Mouse (Mus musculus): Measurements from ENCODE around the gene Arfgap2. TPM values are rescaled to one million over a fixed set of nuclear protein-coding genes. Genes with fewer than 3 reads are reported as not detected.

Gene Arfgap2
- polyA plus RNA-seq, 1 experiment from 2014 or later = 59.2 TPM

- Histone ChIP-seq H3K4me3 (ENCODE audit: control insufficient read depth in 1 of 2, insufficient read depth in 1 of 2, low read depth in 1 of 2, low read length in 2 of 2) (no peak overlapping the region), H3K36me3 (ENCODE audit: control insufficient read depth, insufficient read depth, low read length) (no peaks in the 10 kb centered on the region), H3K4me1 (ENCODE audit: control insufficient read depth in 2 of 2, insufficient read depth in 2 of 2, low read length in 2 of 2) (peaks cover 6 to 17% of the 10 kb centered on the region in 2 experiments), H3K27ac (replicated peaks in 1 of 2; ENCODE audit: control insufficient read depth in 1 of 2, insufficient read depth in 1 of 2, low read depth in 2 of 2, low read length in 2 of 2) (peak overlapping the region; percentile 61), H3K4me2 (ENCODE audit: low read length) (no peak overlapping the region), H3K27me3 (ENCODE audit: control insufficient read depth, insufficient read depth, low read length) (no peaks in the 10 kb centered on the region), H3K9me3 (ENCODE audit: control insufficient read depth, low read length) (no peaks in the 10 kb centered on the region), H3K9ac (ENCODE audit: low read length) (no peak overlapping the region)
- 22% methylated on average over 3 of the region's 3 CpGs for WGBS
- ATAC-seq (ENCODE audit: insufficient number of reproducible peaks, insufficient read depth, low FRiP score, low read depth) = peak; percentile 84
These were observed 34.4 kb downstream of the Arfgap2 start for GRCm38 (mm10) chr2:91299156-91299555.

- no peak for ATAC-seq (ENCODE audit: insufficient number of reproducible peaks, insufficient read depth, low FRiP score, low read depth)
- Histone ChIP-seq H3K27me3 (ENCODE audit: control insufficient read depth, insufficient read depth, low read length) (no peaks in the 10 kb centered on the region), H3K27ac (replicated peaks in 1 of 2; ENCODE audit: control insufficient read depth in 1 of 2, insufficient read depth in 1 of 2, low read depth in 2 of 2, low read length in 2 of 2) (no peak overlapping the region), H3K9ac (ENCODE audit: low read length) (no peak overlapping the region), H3K9me3 (ENCODE audit: control insufficient read depth, low read length) (no peaks in the 10 kb centered on the region), H3K4me3 (ENCODE audit: control insufficient read depth in 1 of 2, insufficient read depth in 1 of 2, low read depth in 1 of 2, low read length in 2 of 2) (no peak overlapping the region), H3K4me2 (ENCODE audit: low read length) (no peak overlapping the region), H3K4me1 (ENCODE audit: control insufficient read depth in 2 of 2, insufficient read depth in 2 of 2, low read length in 2 of 2) (peaks cover 6 to 17% of the 10 kb centered on the region in 2 experiments), H3K36me3 (ENCODE audit: control insufficient read depth, insufficient read depth, low read length) (no peaks in the 10 kb centered on the region)
- 95% methylated on average over 2 of the region's 2 CpGs for WGBS
These were observed 36.0 kb downstream of the Arfgap2 start for GRCm38 (mm10) chr2:91300784-91301183.

- no peak overlapping the region for H3K4me2 ChIP-seq (ENCODE audit: low read length)
These were observed 37.1 kb downstream of the Arfgap2 start for GRCm38 (mm10) chr2:91301836-91302235.

DNA sequence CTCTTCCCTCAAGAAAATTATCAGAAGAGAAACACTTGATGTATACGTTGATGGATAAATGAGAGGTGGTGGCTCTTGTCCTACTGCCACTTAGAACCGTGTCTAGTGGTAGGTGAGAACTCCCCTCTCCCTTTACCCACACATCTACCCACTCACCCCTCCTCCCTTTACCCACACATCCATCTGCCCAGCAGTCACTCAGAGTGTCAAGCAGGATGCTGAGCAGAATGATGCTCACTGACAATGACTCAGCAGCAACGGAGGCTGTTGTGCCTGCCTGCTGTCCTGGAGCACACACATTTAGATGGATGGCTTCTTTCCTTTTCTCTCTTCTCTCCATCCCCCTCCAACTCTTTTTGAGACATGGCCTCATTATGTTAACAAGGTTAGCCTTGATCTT, 38.1 kb downstream of the Arfgap2 start:
- Histone ChIP-seq H3K9ac (ENCODE audit: low read length) (no peak overlapping the region), H3K27ac (replicated peaks in 1 of 2; ENCODE audit: control insufficient read depth in 1 of 2, insufficient read depth in 1 of 2, low read depth in 2 of 2, low read length in 2 of 2) (no peak overlapping the region), H3K9me3 (ENCODE audit: control insufficient read depth, low read length) (no peaks in the 10 kb centered on the region), H3K27me3 (ENCODE audit: control insufficient read depth, insufficient read depth, low read length) (no peaks in the 10 kb centered on the region), H3K4me2 (ENCODE audit: low read length) (no peak overlapping the region), H3K4me1 (ENCODE audit: control insufficient read depth in 2 of 2, insufficient read depth in 2 of 2, low read length in 2 of 2) (peaks cover 6 to 17% of the 10 kb centered on the region in 2 experiments), H3K36me3 (ENCODE audit: control insufficient read depth, insufficient read depth, low read length) (no peaks in the 10 kb centered on the region), H3K4me3 (ENCODE audit: control insufficient read depth in 1 of 2, insufficient read depth in 1 of 2, low read depth in 1 of 2, low read length in 2 of 2) (no peak overlapping the region)
- 31% methylated on average over 3 of the region's 3 CpGs for WGBS
- no peak for ATAC-seq (ENCODE audit: insufficient number of reproducible peaks, insufficient read depth, low FRiP score, low read depth)

More at GRCm38 (mm10) chr2:91301836-91302235, 37.1 kb downstream of the Arfgap2 start:
- Histone ChIP-seq H3K4me3 (ENCODE audit: control insufficient read depth in 1 of 2, insufficient read depth in 1 of 2, low read depth in 1 of 2, low read length in 2 of 2) (no peak overlapping the region), H3K9me3 (ENCODE audit: control insufficient read depth, low read length) (no peaks in the 10 kb centered on the region), H3K27me3 (ENCODE audit: control insufficient read depth, insufficient read depth, low read length) (no peaks in the 10 kb centered on the region), H3K36me3 (ENCODE audit: control insufficient read depth, insufficient read depth, low read length) (no peaks in the 10 kb centered on the region), H3K4me1 (ENCODE audit: control insufficient read depth in 2 of 2, insufficient read depth in 2 of 2, low read length in 2 of 2) (peaks cover 6 to 17% of the 10 kb centered on the region in 2 experiments), H3K9ac (ENCODE audit: low read length) (no peak overlapping the region), H3K27ac (replicated peaks in 1 of 2; ENCODE audit: control insufficient read depth in 1 of 2, insufficient read depth in 1 of 2, low read depth in 2 of 2, low read length in 2 of 2) (no peak overlapping the region)
- 76% methylated on average over 2 of the region's 2 CpGs for WGBS
- ATAC-seq (ENCODE audit: insufficient number of reproducible peaks, insufficient read depth, low FRiP score, low read depth) = no peak

DNA sequence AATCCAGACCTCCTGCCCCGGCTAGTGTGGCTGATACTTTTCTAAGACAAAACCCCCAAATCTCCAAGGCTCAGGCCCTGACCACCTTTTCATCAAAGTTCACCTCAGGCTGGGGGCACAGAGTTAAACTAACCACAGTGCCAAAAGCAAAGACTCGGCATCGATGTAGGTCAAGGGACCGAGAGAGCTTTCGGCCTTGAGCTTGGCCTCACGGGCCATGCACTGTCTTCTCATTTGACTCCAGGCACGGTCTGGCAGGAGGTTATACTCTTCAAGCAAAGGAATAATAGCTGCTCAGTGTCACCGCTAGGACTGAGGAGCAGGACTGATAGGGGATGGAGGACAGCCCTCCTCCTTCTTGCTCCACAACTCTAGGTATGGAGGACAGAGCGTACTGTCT, 41.2 kb downstream of the Arfgap2 start:
- peaks cover 0 to 11% of the 10 kb centered on the region in 2 experiments; a peak in 1 of 4 replicates for H3K4me1 ChIP-seq (ENCODE audit: control insufficient read depth in 2 of 2, insufficient read depth in 2 of 2, low read length in 2 of 2)
- H3K4me2 ChIP-seq (ENCODE audit: low read length) = no peak overlapping the region
- no peak overlapping the region for H3K4me3 ChIP-seq (ENCODE audit: control insufficient read depth in 1 of 2, insufficient read depth in 1 of 2, low read depth in 1 of 2, low read length in 2 of 2)
- WGBS = 90% methylated on average over 9 of the region's 9 CpGs
- no peaks in the 10 kb centered on the region for H3K27me3 ChIP-seq (ENCODE audit: control insufficient read depth, insufficient read depth, low read length)
- no peak for ATAC-seq (ENCODE audit: insufficient number of reproducible peaks, insufficient read depth, low FRiP score, low read depth)
- no peak overlapping the region for H3K9ac ChIP-seq (ENCODE audit: low read length)
- H3K27ac ChIP-seq (replicated peaks in 1 of 2; ENCODE audit: control insufficient read depth in 1 of 2, insufficient read depth in 1 of 2, low read depth in 2 of 2, low read length in 2 of 2) = no peak overlapping the region
- H3K9me3 ChIP-seq (ENCODE audit: control insufficient read depth, low read length) = no peaks in the 10 kb centered on the region
- H3K36me3 ChIP-seq (ENCODE audit: control insufficient read depth, insufficient read depth, low read length) = no peaks in the 10 kb centered on the region

GRCm38 (mm10) chr2:91306589-91306988, 41.8 kb downstream of the Arfgap2 start:
- Histone ChIP-seq H3K27me3 (ENCODE audit: control insufficient read depth, insufficient read depth, low read length) (no peaks in the 10 kb centered on the region), H3K36me3 (ENCODE audit: control insufficient read depth, insufficient read depth, low read length) (no peaks in the 10 kb centered on the region), H3K9me3 (ENCODE audit: control insufficient read depth, low read length) (no peaks in the 10 kb centered on the region), H3K9ac (ENCODE audit: low read length) (no peak overlapping the region), H3K27ac (replicated peaks in 1 of 2; ENCODE audit: control insufficient read depth in 1 of 2, insufficient read depth in 1 of 2, low read depth in 2 of 2, low read length in 2 of 2) (no peak overlapping the region), H3K4me1 (ENCODE audit: control insufficient read depth in 2 of 2, insufficient read depth in 2 of 2, low read length in 2 of 2) (peaks cover 0 to 11% of the 10 kb centered on the region in 2 experiments; a peak in 1 of 4 replicates), H3K4me3 (ENCODE audit: control insufficient read depth in 1 of 2, insufficient read depth in 1 of 2, low read depth in 1 of 2, low read length in 2 of 2) (no peak overlapping the region), H3K4me2 (ENCODE audit: low read length) (no peak overlapping the region)
- ATAC-seq (ENCODE audit: insufficient number of reproducible peaks, insufficient read depth, low FRiP score, low read depth) = no peak

DNA sequence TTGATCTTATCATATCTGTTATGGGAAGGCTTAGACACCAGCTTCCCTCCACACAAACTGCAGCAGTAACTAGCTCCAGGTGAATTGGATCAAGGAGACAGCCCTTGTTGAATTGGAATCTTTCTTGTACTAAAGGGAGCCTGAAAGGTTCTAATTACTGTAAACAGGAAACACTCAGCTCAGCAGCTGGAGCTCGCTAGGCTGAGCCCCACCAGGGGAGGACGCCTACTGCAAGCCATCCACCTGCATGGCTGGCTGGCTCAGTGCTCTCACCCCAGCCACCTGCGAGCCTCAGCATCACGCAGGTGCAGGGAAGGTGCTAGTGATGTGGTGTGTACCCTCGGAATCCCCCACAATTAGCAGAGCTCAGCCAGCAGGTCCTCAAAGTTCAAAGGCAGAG, 43.9 kb downstream of the Arfgap2 start:
- Histone ChIP-seq H3K4me1 (ENCODE audit: control insufficient read depth in 2 of 2, insufficient read depth in 2 of 2, low read length in 2 of 2) (0 out of 4 replicates have a peak, but pooled peaks cover 0 to 5% of the 10 kb centered on the region in 2 experiments), H3K4me2 (ENCODE audit: low read length) (no peak overlapping the region), H3K9ac (ENCODE audit: low read length) (no peak overlapping the region), H3K4me3 (ENCODE audit: control insufficient read depth in 1 of 2, insufficient read depth in 1 of 2, low read depth in 1 of 2, low read length in 2 of 2) (no peak overlapping the region), H3K9me3 (ENCODE audit: control insufficient read depth, low read length) (no peaks in the 10 kb centered on the region), H3K36me3 (ENCODE audit: control insufficient read depth, insufficient read depth, low read length) (no peaks in the 10 kb centered on the region), H3K27ac (replicated peaks in 1 of 2; ENCODE audit: control insufficient read depth in 1 of 2, insufficient read depth in 1 of 2, low read depth in 2 of 2, low read length in 2 of 2) (no peak overlapping the region), H3K27me3 (ENCODE audit: control insufficient read depth, insufficient read depth, low read length) (no peaks in the 10 kb centered on the region)
- 40% methylated on average over 5 of the region's 5 CpGs for WGBS
- no peak for ATAC-seq (ENCODE audit: insufficient number of reproducible peaks, insufficient read depth, low FRiP score, low read depth)

DNA sequence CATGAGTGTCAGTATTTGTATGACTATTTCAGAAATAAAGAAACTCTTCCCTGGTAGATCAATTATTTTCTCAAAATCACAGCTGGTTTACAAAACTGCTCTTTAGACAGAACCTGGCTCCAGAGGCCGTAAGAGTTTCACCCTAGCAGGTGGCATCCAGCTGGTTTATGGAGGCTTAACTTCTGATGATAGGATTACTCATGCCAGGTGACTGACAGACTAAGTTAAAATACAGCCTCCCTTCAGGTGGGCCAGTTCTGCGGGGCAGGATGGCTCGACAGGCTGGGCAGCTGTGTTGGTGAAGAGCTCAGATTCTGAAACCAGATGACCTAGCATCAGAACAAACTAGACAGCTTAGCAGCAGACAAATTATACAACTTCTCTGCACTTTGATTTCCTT, 44.8 kb downstream of the Arfgap2 start:
- no peak for ATAC-seq (ENCODE audit: insufficient number of reproducible peaks, insufficient read depth, low FRiP score, low read depth)
- H3K9ac ChIP-seq (ENCODE audit: low read length) = no peak overlapping the region
- 77% methylated on average over 3 of the region's 3 CpGs for WGBS
- no peak overlapping the region for H3K4me2 ChIP-seq (ENCODE audit: low read length)
- no peaks in the 10 kb centered on the region for H3K27me3 ChIP-seq (ENCODE audit: control insufficient read depth, insufficient read depth, low read length)
- H3K27ac ChIP-seq (replicated peaks in 1 of 2; ENCODE audit: control insufficient read depth in 1 of 2, insufficient read depth in 1 of 2, low read depth in 2 of 2, low read length in 2 of 2) = no peak overlapping the region
- H3K36me3 ChIP-seq (ENCODE audit: control insufficient read depth, insufficient read depth, low read length) = no peaks in the 10 kb centered on the region
- no peaks in the 10 kb centered on the region for H3K9me3 ChIP-seq (ENCODE audit: control insufficient read depth, low read length)
- H3K4me3 ChIP-seq (ENCODE audit: control insufficient read depth in 1 of 2, insufficient read depth in 1 of 2, low read depth in 1 of 2, low read length in 2 of 2) = no peak overlapping the region
- H3K4me1 ChIP-seq (ENCODE audit: control insufficient read depth in 2 of 2, insufficient read depth in 2 of 2, low read length in 2 of 2) = 0 out of 4 replicates have a peak, but pooled peaks cover 0 to 5% of the 10 kb centered on the region in 2 experiments

All from heart, embryonic 14.5 days (tissue).